Mouse (Mus musculus) heart, postnatal 25 days (tissue): ENCODE measurements at regions not wholly inside any gene's neighbourhood (a gene's known extent, or its start where the extent isn't known, plus 50 kb on each side); places are given as distances from the start of the nearest gene placed in this dataset.

Experiments
- DNase-seq: peaks from one replicate; pipeline ENCODE4 v3.0.0; 2022; ENCODE audit warnings: low spot score
- intact Hi-C: fragments of 180-260 bp; cut with DNase I; formaldehyde crosslinking; loops from one replicate; pipeline ENCODE4 v1.15.1; 2025

DNA sequence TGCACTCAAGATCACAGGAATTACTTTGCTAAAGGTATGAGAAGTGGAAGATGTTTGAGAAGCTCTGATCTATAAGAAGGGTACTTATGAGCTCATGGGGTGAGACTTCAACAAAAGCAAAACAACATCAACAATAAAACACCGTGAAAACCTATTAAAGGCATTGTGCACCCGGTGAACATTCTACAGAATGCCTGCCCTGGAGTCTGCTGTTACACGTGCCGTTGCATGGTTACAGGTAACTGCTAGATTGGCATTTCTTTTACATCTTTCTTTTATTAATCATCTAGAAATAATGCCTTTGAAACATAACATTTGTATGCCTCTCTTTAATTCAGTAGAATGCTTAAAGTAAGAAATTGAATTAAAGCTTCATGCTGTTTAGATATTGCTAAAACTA, 661.0 kb downstream of the Pcdh18 start:
- intact Hi-C loops: no loop called here
- no peak for DNase-seq

DNA sequence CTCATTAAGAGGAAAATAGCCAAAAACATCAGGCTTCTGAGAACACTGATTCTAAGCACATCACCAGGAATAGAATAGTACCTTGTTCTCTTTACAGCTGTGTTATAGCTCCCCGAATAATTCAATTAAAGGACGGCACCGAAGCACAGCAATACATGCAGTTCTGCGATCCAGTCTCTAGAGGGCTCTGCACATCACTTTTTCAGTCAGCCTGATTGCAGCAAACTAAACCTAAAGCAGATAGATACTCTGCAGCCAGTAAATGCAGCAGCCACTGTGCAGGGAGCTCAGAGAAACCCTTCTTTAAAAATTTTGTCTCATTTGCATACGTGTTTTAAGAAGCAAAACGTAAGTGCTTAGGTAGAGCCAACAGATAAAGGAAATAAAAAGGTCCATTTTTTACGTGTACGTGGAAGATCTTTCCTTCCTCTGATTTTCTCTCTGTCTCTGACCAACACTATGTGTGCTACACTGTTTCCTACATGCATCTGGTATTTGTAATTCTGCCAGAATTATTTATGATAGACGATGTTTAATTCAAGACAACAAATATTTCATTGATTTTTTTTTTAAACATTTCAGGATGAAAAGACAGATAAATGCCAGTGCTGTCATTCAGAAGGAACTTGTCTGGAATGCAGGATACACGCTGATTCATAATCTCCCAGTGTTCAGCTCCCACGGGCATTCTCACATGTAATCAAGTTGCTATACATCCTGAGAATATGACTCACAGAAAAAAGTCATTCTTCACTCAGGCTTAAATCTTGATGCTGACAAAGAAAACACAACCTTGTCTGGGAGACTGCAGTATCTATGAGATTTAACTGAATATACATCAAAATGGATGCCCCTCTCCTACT, 663.1 kb downstream of the Pcdh18 start:
- no peak for DNase-seq
- intact Hi-C loops: loop anchor here (1.0 to 5.0 kb wide), 4 partner anchors 983 to 1813 kb away; no protein-coding TSS in a partner anchor

DNA sequence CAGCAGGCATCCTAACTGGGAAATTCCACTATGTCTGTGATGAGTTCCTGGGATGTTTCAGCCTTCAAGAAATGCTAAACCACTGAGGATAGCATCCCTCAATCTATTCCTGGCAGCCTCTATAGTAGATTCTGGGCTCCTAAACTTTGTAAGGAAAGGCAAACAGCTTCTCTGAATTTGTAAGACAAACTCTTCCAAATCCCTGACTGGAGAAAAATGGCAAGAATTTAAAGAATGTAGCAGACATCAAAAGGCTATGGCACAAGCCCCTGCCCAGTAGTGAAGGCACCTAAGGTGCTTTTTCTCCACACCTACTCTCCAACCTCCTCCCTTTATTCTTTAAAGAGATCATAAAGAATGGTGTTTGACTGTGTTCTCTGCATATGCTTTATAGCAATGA, 688.3 kb downstream of the Pcdh18 start:
- DNase-seq: no peak
- intact Hi-C loops: no loop called here

DNA sequence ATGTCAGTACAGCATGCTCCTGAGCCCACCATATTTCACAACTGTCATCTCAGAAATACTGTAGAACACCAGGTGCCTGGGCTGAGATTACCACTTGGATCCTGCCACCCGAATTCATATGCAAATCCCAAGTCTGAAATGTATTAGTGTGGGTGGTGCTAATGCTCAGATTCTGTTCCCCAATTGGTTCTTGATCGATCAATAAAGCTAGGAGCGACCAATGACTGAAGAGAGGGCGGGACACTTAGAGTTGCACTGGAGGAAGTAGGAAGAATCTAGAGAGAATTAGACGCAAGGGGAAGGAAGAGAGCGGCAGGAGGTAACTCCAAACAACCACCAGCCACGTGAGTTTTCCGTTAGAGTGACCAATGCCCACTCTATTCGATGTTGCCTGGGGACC, 695.0 kb downstream of the Pcdh18 start:
- intact Hi-C loops: no loop called here
- no peak for DNase-seq

DNA sequence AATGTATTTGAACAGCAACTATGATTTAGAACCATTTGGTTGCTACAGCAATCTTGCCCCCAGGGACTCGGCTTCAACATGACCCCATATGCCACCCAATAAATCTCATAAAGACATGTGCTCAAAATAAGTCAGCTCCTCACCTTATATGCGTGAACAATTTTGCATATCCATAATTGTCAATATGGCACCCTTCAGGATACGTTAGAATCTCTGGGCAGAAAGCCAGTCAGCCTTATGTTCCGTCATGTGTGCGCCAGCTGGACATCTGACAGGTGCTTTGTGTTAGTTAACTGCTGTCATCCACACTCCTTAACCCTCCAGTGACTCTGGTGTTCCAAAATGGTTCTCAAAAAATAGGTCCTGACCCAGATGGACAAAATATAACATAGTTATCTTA, 724.1 kb downstream of the Pcdh18 start:
- DNase-seq: no peak
- intact Hi-C loops: no loop called here

DNA sequence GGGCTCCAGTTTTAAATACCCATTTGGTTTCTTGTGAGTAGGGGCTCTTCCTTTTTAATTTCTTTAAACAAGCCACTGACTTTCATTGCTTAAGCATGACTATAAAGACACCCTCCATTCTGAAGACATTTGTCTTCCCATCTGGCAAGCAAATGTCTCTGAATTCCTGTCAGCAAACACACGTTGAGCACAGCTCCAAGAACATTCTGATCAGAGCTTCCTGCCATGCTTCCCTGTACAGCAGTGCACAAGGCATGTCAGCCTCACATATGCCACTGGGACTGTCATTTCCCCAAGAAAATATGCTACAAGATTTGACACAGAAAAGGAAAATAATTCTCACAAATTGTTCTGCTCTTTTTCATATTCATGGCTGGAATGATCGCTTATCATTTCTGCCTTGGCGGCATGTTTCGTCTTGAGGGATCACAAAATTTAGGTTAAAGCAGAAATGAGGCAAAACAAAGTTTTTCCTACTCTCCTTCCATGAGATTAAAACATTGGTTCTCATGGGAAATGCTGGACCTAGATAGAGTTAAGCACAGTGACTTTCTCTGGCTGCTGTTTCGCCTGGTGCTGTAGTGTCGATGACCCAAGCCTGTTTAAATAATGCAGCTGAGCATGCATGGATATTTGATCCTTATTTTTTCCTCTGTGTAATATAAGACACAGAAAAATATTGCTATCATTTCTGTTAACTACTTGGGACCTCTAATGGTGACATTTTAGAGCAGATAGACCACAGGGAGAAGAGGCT, 747.7 kb downstream of the Pcdh18 start:
- intact Hi-C loops: no loop called here
- no peak for DNase-seq
